Mouse (Mus musculus): ENCODE results near the gene Lrriq4. TPM values are rescaled to one million over a fixed set of nuclear protein-coding genes. Genes with fewer than 3 reads are reported as not detected.

The Lrriq4 gene
- total RNA-seq (2021): not detected
- long read RNA-seq, experiment 1: 0 reads
- long read RNA-seq, experiment 2: 0 reads

DNA sequence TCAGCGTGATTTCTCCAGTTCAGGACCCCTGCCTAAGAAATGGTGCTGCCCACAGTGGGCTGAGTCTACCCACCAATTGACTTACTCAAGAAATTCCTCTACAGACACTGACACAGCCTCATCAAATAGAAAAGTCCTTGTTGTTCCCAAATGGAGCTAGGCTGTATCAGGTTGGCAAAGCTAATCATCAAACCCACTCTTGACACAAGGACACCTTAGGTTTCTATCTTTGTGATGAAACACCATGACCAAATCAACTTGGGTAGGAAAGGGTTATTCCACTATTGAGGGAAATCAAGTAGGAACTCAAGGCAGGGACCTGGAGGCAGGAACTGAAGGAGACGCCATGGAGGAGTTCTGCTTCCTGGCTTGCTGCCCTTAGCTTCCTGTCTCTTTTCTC, at the start of gene Lrriq4:
Gene Lrriq4, plus strand, starts transcription at position 301 of the 400 bp plus-strand sequence.
- no peak for DNase-seq (ENCODE audit: low spot score in 2 of 2)

DNA sequence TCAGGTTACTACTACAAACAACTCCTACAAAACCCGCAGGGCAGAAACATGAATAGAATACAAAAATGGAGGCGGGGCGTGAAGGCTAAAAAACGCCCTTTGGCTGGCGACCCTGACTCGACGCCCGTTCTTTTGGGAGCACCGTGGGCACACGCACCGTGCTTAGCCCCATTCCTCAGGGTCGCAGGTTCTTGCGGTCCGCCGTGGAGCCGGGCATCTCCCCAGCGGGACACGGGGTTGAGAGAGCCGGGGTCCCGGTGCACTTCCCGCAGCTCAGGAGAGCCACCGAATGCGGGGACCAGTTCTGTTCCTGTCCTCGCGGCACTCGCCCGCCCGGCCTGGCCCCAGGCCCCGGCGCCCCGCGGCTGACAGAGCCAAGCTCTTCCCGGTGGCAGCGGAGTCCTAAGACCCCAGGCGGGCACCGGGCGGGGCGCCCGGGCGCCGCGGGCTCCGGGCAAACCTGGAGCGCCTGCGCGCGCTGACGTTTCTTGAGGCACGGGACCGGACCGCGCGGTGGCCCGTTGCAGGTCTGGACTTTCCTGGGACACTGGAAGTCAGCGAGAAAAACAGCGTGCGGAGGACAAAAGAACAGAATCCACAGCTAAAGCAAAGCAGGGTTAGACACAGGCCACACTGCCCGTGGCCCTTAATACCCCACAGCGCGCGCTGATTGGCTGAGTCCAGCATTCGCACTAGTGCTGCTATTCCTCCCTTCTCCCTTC, 49.0 kb upstream of the Lrriq4 start:
- DNase-seq (ENCODE audit: low spot score in 2 of 2): peak; percentile 24

DNA sequence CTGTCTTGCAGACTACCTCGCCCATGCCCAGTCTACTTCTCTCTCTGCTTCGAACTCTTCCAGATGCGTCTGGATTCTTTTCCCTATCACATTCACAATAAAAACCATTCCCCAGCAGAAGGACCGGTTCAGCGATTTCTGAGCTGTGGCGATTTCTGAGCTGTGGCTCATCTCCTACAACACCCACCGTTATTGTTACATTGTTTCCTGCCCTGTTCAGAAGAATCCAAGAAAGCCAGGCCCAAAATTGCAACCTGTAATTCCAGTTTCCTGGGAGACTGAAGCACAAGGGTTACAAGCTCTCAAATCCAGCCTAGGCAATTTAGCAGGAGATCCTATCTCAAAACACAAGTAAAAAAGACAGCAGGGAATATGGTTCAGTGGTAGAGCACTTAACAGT, 47.0 kb upstream of the Lrriq4 start:
- DNase-seq (ENCODE audit: low spot score in 2 of 2): no peak

DNA sequence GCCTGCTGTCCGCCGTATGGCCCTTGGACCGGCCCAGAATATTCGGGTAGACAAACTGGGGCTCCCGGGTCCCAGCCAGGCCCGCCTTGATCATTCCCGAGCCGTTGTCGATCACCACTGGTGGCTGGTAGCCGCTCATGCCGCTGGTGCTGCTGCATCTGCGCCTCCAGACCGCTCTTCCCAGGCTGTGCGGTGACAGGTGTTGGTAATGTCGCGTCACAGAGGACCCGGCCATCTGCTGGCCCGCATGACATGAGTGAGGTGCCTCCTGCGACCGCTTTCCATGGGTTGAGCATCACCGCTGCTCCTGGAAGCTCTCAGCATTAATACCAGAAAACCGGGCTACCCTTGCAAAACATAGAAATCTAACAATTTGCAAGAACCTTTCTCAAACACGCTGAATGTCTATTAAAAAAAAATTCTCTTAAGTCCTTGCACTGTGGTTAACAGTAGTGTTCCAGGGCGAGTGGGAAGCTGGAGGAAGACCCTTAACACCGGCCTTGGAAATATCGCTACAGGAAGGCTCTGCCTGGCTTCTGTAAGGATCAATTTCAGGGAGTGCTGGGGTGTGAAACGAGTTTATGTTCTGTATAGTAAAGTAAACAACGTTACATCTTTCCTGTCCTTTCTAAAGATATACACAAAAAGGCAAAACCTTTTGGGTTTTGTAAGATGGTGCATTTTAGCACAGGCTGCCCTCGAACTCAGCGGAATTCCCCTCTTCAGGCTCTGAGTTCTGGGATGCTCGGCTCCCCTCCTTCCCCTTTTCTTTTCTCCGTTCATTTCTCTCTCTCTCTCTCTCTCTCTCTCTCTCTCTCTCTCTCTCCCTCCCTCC, 44.4 kb upstream of the Lrriq4 start, which contains the start of gene Actrt3:
Gene Actrt3, minus strand, starts transcription at position 229 of the 835 bp plus-strand sequence.
- peak in 1 of 2 experiments; percentile 16 for DNase-seq (ENCODE audit: low spot score in 2 of 2)

DNA sequence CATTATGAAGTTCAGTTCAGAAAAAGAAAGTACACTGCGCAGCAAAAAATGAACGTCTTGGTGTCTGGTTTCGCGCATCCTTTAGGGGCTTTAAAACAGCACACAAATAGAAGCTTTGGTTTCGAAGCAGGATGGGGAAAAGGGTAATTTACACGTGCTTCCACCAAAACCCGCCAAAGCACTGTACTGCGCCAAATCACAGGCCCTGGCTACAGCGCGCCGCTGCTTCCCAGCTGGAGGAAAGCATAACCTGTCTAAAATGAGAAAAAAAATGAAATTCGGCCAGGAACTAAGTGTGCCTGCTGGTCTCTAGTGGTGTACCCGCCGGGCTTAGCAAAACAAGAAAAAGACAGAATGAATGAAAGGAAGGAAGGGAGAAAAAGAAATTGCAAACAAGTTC, 43.6 kb upstream of the Lrriq4 start:
- DNase-seq (ENCODE audit: low spot score in 2 of 2): peak in 1 of 2 experiments; percentile 23

DNA sequence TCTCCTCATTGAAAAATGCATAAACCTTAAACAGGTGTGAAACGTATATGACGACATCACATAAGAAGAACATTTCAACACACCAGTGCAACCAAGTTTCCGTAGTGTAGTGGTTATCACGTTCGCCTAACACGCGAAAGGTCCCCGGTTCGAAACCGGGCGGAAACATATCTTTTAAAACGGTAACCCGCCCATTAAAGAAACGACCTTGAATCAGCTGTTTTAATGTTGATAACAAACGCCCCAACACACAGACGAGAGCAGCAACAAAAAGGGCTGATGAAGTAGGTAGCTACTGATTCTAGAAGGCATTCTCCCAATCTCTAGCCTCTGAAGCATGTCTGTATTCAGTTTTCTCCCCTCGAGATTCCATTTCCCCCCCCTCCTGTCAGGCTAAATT, 43.1 kb upstream of the Lrriq4 start:
- DNase-seq (ENCODE audit: low spot score in 2 of 2): peak; percentile 43 to 71

DNA sequence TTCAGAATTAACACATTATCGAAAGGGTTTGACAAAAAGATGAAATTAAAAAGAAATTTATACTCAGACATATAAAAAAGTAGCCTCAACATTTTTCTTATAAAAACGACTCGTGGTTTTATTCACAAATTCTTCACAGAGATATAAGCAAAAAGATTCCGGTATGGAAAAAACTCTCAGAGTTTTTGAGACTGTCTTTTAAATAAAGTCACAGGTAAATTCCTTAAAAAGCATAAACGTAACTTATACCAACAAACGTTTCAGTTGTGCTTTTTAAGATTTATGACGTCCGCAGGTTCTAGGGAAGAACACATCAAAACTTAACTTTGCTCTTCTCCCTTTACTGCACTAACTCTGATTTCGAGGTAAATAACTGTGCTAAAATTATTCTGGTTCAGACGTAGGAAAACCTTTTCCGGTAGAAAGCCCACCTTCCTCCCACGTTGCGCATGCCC, 42.7 kb upstream of the Lrriq4 start:
- DNase-seq (ENCODE audit: low spot score in 2 of 2): no peak

DNA sequence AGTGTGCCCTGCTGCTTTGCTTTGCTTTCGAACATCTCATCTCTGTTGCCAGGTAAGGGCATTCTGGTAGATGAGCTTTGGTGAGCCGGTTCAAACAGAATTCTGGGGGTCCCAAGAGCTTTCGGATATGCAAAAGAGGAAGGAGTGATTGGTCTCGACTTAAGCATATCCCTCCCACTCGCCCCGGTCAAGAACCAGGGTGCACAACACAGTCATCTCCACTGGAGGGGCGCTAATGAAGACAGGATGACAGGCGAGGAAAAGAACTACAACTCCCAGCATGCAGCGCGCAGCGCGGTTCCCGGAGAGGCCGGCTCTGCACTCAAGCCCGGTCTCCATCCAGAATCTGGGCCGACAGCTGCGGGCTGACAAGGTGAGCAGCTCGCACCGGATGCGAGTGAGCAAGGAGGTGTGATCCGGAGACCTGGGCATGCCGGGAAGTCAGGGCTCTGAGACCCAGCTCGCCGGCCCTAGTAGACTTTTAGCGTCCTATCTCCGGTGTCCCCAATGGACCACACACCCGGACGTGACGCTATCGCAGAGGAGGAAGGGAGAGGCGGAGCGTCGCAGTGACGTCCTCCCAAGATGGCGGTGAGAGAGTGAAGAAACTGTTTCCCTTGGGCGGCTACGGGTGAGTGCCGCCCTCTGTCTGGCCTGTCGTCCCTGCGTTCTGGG, 42.1 kb upstream of the Lrriq4 start, which contains the start of gene Mynn:
Gene Mynn, plus strand, starts transcription at position 1 of the 675 bp plus-strand sequence.
- DNase-seq (ENCODE audit: low spot score in 2 of 2): peak; percentile 83 to 98

DNA sequence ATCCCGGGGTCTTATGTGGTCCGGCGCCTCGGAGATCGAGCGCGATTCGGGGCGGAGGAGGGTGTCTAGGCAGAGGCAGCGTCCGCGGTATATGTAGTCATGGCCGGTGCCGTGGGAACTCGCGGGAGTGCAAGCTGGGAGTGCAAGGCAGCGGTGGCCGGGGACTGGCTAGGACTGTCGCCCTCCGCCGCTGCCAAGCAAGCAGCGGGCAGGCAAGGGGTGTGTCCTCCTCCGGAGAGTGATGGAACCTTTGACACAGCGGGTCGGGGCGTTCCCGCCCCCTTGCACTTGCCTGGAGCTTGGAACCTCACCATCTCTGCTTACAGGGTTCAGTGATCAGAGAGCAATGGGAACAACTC, 41.6 kb upstream of the Lrriq4 start:
- peak in 1 of 2 experiments; percentile 47 for DNase-seq (ENCODE audit: low spot score in 2 of 2)

DNA sequence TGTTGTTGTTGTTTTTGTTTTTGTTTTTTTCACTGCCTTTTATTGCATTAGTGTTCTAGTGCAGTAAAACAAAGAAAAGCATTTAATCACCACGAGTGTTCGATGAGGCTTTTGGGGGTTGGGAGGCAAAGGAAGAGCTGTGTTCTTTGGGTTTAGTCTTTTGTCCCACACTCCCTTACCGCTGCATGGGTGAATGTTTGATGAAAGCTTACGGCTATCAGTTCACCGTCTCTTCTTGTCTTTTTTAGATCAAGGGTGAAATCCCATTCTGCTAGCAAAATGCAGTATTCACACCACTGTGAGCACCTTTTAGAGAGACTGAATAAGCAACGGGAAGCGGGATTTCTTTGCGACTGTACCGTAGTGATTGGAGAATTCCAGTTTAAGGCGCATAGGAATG, 41.1 kb upstream of the Lrriq4 start:
- no peak for DNase-seq (ENCODE audit: low spot score in 2 of 2)

DNA sequence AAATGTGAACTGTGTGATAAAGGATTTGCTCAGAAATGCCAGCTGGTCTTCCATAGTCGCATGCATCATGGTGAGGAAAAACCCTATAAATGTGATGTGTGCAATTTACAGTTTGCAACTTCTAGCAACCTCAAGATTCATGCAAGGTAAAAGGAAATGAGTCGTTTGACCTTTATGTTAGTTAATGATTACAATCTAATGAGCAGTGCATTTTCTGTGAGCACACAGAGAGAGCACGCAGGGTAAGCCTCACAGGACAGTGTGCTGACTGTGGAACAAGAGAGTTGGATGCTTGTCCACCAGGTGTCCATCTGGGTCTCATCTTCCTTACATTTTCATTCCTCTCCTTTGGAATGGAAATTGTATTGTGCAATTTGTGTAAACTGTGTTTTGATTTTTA, 35.3 kb upstream of the Lrriq4 start:
- no peak for DNase-seq (ENCODE audit: low spot score in 2 of 2)

DNA sequence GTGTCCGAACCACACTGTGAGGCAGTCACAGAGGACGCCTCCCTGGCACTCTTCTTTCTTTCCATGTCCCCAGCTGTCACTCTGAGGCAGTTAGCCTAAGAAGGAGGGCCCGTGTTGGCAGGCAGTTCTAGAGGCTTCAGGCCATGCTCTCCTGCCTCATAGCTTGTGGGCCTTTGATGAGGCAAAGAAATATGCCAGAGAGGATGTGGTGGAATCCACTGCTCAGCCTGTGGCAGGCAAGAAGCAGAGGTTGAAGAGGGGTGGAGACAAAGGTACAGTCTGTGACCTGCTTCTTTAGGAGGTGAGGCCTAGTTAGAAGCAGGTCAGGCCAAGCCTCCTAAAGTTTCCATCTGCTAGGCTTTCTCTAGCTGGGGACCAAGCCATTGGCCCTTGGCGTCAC, 33.4 kb upstream of the Lrriq4 start:
- no peak for DNase-seq (ENCODE audit: low spot score in 2 of 2)

DNA sequence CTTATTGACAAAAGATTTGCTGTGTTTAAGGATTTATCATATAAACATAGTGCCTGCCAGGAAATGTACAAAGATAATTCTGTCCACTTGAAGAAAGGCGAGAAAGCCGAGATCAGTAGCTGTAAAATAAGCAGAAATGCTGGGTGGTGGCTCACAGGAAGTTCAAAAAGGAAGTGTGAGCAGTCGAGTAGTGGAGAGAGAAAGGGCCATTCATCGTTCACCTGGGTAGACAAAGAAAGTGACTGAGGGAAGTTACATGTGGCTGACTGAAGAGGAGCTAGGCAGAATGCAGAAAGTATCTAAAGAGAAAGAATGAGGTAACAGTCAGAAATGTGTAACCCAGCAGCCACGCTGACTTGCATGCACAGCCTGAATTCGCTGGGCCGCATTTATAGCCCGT, 24.2 kb upstream of the Lrriq4 start:
- DNase-seq (ENCODE audit: low spot score in 2 of 2): no peak

DNA sequence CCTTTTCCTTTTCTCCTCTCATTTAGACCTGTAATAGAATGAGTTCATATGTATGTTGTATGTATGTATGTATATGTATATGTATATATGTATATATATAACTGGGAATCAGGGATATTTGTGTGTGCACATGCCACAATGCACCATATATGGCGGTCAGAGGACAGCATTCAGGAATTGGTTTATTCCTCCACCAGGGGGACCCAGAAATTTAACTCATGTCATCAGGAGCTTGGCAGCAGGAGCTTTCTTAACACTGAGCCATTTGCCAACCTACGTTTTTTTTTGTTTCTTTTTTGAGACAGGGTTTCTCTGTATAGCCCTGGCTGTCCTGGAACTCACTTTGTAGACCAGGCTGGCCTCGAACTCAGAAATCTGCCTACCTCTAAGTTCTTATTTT, 10.6 kb upstream of the Lrriq4 start:
- DNase-seq (ENCODE audit: low spot score in 2 of 2): no peak

DNA sequence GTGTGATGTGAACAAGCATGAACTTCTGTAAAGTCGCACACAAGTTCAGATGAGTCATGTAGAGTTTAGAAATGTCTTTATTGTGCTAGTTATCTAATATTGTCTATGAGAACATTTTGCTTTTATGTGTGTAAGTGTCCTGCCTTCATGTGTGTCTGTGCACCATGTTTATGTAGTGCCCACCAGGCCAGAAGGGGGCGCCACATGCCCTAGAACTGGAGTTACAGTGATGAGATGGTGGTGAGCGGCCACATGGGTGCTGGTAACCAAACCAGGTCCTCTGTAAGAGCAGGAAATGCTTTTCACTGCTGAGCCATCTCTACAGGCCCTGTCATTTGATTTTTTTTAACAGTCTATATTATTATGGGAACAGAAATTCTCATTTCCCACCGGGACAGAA, 8.7 kb upstream of the Lrriq4 start:
- no peak for DNase-seq (ENCODE audit: low spot score in 2 of 2)

DNA sequence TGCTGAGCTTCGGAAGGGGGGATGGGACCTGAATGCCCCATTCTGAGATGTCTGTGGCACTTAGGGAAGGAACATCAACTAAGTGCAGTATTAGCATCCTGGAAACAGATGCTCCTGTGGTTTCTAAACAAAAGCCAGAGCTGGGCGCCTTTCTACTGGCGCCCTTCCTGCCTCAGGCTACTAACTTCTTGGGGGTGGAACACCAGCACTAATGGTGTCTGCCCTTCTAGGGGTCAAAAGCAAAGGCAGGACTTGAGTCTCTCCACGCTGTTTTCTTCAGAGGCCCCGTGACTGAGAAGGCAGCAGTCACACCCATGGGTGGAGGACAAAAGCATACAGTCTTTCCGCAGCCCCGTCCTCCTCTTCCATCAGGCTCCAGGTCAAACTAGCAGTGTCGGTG, 2.5 kb downstream of the Lrriq4 start:
- no peak for DNase-seq (ENCODE audit: low spot score in 2 of 2)

DNA sequence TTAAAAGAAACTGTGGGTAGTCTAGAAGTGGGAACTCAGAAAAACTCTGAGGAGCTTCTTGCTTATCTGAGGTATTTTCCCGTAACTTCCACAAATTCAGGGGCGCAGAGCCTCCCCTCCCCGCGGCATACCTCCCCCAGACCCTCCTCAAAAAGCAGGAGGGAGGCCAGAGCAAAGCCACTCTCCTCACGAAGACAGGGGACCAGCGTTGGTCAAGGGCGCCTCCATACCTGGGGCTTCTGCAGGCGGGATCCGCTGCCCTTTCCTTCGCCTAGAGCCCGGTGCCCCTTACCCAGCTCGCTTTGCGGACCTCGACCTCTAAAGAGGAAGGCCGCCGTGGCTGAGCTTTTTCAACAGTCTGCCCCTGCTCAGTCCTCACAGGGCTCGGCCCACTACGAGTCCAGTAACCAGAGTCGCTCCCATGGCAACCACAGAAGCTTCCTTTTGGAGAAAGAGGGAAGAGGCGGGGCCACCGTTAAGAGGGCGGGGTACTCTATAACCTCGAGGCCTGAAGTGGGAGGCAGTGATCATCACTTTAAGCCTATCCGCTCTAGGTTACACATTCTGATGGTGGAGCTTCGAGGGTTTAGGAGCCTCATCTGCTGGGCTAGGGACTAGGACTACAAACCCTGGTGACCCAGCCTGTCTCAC, 3.3 kb downstream of the Lrriq4 start, which contains the start of gene Lrrc34:
Gene Lrrc34, minus strand, starts transcription at position 430 of the 651 bp plus-strand sequence.
- peak; percentile 18 to 47 for DNase-seq (ENCODE audit: low spot score in 2 of 2)

DNA sequence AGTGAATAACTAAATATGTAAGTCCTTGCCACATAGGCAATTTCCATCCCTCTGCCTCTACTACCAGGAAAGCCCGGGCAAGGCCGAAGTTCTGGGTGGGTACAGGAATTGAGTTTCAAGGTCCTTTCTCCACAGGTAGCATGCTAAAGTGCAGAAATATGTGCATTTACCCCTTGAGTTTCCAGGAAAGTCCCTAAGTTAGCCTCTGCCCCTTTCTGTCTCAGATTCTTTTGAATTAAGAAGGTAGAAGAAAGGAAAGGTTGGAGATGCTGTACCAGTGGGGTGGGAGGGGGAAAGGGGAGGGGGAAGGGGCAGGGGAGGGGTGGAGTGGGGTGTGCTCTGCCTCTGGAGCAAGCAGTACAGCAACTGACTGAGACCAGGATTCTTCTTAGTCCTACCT, 4.2 kb downstream of the Lrriq4 start:
- DNase-seq (ENCODE audit: low spot score in 2 of 2): no peak

DNA sequence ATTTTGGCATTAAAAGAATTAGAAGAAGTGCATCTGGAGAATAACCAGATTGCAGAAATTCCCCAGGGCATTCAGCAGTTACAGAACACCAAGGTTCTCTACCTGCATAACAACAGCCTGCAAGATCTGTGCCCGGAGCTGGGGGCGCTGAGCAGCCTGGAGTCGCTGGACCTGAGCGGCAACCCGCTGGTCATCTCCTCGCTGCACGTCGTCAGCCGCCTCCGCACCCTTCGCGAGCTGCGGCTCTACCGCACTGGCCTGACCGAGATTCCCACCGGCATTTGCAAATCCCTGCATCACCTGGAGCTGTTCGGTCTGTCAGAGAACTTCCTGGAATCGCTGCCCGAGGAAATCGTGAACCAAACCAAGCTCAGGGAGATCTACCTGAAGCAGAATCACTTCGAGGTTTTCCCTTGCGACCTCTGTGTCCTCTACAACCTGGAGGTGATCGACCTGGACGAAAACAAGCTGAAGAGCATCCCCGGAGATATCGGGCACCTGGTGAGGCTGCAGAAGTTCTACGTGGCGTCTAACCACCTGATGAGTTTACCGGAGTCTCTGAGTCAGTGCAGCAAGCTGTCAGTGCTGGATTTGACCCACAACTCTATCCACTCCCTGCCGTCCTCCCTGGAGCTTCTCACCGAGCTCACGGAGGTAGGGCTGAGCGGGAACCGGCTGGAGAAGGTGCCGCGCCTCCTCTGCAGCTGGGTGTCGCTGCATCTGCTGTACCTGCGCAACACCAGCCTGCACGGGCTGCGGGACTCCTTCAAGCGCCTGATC, 5.9 kb downstream of the Lrriq4 start:
- DNase-seq (ENCODE audit: low spot score in 2 of 2): no peak

DNA sequence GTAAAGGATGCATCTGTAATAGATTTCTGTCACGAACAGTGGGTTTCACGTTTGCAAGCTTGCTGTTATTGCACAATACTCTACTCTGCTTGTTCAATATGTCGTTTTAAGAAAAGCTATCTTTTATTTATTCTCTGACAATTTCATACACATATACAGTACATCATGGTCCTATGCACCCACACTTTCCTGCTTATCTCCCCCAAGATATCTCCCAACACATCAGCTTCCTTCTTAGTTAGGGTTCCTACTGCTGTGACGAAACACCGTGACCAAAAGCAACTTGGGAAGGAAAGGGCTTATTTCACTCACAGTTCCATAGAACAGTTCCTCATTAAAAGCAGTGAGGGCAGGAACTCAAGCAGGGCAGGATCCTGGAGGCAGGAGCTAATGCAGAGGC, 11.6 kb downstream of the Lrriq4 start:
- no peak for DNase-seq (ENCODE audit: low spot score in 2 of 2)
